Mouse (Mus musculus) 3134 (cell line): ENCODE results near the gene Lce1m.
A peak's percentile ranks its signal among the peaks of the same experiment; 100 is the strongest.
"Not testable (repeated sequence)": the region's sequence is repeated elsewhere in the genome, so short reads cannot be mapped to it uniquely, and the experiment has no call there.

Source experiments
- DNase-seq: peaks from one replicate; pipeline ENCODE4 v3.0.0-alpha.2; 2011; ENCODE audit warnings: low spot score; ENCODE audit not compliant: insufficient read length; ENCODE audit errors: extremely low read depth

The Lce1m gene

DNA sequence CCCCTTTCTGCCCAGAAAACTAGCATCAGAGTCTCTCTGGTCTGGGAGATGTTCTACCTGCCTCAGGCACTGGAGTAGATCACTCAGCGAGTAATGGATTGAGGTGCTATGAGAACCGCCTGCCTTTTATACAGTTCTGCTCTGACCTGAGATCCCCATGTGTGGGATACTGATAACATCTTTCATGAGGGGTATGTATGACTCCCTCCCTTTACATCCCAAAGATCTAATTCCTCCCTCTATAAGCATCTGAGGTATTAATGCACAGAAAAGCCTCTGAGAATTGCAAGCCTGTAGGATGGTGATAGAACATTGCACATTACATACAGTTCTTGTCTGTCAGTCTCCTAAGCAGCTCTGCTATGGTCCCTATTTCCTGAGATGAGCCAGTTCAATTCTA, at the start of gene Lce1m:
Gene Lce1m (minus strand): TSS at position 101 of the 400 bp plus-strand sequence.
- DNase-seq, result no peak

DNA sequence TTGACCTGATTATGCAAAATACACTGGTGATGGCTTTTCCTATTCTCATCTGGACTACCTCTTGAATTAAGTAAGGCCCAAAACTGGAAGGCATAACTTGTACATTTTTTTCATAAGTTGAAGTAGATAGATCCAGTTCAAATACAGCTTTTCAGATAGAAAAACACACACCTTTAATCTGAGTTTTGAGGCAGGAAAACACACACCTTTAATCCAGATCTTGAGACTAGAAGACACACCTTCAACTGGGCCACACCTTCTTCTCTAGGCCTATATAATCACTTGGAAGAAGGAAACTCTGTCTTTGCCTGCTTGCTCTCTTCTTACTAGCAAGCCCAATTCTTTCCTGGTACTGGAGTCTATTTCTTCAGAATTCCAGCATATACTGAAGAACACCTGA, 49.7 kb upstream of the Lce1m start, which contains the start of gene Gm4858:
Gene Gm4858 (plus strand): TSS at position 301 of the 400 bp plus-strand sequence.
- not testable (repeated sequence) for DNase-seq

DNA sequence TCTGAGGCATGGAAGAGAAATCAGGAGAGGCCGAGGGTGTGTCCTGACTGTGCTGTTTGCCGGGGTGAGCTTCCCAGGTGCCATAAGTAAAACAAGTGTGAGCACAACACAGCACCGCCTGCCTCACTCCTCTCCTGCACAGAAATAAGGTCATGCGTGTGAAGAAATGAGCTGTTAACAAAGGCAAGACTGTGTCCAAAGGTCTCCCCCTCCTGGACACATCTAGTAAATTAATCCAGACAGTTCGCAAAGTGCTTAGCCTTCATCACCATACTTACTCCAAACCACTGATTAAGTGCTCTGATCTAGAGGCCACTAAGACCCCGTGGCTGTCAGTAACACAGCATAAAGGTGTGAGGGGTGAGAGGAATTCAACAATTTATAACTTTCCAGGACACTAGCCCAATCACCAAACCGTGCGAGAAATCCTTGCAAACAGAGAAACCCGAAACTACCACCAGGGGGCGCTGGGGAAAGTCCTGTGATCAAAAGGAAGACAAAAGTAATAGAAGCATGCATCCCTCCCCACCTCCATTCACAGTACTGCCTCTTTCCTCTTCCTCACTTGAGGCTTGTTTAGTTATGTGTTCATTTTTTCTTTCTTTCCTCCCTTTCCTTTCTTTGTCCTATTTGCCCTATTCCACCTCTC, 34.1 kb upstream of the Lce1m start:
- peak; percentile 11 for DNase-seq

DNA sequence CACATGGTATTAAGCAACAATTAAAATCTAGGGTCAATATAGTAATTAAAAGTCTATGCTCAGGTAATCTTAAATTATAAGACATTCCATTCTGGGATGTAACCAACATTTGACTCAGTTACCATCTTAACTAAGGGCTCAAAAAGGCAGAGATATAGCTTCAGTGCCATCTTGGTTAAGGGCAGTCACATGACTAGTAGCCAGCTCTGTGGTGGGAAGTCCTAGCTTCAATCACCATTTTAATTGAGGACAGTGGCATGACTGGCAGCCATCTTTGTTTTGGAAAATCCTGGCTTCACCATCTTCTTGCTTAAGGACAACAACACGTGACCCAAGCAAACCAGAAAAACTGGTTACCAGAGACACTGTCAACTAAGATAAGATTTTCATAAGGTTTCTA, 31.3 kb upstream of the Lce1m start:
- no peak for DNase-seq

DNA sequence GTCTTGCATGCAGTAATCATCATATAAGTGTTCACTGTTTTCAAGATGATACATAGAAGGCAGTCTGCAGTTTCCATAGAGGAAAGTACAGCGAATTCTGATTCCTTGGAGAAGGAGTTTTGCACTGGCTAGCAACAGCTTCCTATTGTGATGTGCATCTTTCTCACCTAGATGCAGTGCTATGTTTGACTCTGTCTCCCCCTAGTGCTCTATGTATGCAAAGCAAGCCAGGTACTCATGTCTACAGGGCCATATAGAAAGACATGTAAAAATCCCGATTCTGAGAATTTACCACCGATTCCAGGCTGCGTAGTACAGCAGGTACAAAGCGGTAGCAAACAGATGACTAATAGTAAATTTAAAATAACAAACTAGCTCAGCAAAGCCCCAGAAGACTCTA, 12.6 kb upstream of the Lce1m start:
- DNase-seq, result no peak

DNA sequence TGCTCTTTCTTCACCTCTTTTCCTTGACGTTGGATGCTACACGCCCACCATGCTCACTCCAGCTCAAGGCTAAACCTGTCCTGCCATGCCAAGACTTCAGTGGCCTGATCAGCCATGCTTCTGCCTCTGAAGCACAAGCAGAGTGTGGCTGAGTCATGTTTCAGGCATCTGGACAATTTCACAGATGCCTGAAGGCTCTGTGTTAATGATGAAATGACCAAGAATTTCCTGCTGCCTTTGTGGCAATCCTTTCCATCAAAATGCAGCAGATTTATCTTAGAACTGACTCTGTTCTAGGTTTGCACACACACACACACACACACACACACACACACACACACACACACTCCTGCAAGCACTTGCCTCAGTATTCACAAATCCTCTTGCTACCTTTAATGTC, 6.6 kb upstream of the Lce1m start:
- DNase-seq, result peak; percentile 79

DNA sequence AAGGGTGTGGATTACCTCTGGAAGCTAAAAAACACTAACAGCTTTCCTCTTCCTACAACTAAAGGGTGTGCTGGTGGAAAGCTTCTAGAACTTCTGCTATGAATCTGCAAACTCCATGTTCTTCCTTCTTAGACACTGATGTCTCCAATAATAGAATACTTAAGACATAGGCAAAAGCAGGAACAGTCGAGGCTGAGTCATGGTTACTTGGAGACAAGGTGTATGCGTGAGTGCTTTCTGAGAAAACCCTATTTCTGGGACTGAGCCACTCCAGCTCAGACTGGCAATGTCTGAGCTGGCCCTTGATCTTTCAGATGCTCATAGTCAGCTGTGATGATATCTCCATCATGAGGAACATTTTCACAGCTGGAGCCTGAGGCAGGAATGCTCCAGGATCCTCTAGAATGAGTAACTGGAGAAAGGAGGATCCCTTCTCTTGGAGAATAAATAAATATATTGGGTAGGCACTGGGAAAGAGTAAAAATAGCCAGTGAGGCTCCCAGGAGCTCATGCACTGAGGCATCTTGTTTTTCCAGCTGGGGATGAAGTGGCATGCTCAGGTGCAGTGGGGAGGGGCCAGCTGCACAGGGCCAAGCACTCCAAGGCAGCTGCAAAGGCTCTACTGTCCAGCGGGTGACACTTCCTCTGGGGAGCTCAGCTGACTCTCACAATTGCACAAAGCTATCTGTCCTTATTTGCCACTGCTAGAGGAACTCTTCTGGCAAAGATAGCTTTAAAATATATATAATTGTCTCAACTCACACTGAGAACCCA, 4.7 kb upstream of the Lce1m start:
- DNase-seq, result peak; percentile 19

DNA sequence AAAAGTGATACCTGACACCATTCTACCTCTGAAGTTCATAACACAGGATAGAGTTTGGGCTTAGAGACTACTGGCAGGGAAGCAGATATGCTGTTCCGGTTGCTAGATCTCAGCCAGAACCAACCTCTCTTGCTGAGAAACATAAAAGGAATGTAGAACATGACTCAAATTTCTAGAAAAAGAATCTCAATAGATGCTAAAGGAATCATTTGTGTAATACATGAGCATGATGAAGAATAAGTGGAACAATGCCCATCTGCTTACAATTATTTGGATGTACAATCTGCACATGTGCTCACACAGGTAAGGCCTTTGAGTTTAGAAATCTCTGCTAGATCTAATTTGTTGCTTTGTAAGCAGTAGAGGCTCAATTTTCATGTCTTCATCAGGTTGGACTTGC, 2.3 kb upstream of the Lce1m start:
- no peak for DNase-seq

DNA sequence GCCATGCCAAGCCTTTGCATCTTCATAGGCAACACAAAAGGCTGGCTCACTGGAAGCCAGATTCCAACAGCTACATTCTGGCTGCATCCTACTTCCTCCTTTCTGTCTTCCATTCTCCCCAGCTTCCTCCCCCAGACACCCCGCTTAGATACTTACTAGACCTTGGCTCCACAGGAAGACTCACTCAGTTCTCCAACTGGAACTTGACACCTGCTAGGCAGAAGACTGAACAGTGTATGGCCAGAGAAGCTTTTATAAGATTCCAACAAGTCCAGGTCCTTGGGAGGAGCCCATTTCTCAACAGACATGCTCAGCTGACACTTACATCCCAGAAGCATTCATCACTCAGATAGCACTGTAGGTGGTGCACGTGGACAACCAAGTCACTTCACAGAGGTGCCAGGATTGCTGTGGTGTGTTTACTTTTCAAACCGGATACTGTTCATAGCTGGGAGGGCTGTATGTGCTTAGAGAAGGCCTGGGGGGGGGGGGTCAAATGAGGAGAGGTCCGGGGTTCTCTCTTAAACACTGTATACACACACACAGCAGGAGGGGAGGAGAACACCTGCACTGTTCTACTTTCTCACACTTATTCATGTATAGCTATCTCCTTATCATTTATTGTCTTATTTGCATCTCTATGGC, 3.3 kb downstream of the Lce1m start, which contains the start of gene Crct1:
Gene Crct1 (minus strand): TSS at position 228 of the 645 bp plus-strand sequence.
- no peak for DNase-seq

DNA sequence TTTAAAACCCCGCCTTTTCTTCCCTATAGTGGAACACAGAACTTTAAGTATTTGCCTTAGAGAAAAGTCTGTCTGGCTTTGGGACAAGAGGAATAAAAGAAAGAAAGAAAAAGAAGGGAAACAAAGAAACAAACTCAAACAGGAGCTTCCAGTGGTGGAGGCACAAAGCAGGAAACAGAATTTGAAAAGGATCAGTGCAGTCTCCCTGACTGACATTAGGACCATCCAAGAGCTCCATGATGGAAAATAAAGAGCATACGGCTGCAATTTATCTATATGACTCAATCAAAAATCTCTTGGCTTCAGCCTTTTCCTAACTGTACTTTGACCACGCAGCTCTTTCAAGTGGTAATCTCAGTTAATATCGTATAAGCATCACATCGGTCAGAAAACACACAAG, 4.0 kb downstream of the Lce1m start:
- DNase-seq, result no peak

DNA sequence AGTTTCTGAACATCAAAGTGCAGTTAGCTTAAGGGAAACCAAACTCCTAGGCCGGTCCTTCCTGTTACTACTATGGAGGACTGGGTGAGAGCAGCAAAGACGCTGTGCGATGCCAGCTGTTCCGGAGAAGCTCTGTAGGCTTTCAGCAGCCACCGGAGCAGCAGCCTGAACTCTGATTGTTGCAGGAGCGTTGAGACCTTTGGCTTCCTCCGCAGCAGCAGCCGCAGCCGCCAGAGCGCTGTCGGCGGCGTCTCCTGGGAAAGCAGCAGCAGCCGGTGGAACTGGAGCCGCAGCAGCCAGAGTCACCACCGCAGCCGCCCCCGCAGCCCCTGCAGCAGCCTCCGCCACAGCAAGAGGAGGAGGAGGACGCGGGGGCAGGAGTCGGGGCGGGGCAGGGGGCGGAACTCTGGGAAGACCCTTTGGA, 4.5 kb downstream of the Lce1m start:
- DNase-seq, result peak; percentile 69

DNA sequence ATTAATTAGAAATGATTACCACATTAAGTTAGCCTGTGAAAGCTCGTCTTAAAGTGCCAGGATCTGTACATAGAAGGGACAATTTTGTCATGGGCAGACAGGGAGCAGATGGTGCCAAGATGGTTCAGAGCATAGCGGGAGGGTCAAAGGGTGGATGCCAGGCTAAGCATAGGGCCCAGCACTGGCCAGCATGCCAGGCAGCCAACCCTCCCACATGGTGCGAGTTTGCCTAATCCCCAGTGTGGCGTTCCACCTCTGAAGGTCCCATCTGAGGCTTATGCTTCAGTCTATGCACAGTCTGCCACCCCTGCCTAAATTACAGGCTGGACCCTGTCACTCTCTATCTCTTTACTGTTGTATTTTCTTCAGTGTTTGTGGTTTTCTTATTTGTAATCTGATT, 16.0 kb downstream of the Lce1m start:
- no peak for DNase-seq

DNA sequence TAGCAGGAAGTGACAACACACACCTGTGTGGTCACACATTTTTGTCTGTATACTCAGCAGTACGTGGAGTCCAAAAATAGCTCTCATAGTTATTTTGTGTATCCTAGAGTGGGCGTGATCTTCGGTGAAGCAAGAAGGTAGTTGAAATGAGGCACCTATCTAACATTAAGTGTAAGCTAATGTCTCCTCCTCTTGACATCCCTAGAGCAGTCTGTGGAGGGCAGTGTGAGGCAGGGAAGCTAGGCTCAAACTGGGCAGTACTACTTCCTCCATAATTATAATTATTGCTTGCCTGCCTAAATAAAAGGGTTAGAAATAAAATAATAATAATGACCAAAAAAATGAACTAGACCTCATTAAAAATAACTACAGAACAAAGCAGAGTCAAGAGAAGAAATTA, 18.2 kb downstream of the Lce1m start:
- DNase-seq, result no peak

DNA sequence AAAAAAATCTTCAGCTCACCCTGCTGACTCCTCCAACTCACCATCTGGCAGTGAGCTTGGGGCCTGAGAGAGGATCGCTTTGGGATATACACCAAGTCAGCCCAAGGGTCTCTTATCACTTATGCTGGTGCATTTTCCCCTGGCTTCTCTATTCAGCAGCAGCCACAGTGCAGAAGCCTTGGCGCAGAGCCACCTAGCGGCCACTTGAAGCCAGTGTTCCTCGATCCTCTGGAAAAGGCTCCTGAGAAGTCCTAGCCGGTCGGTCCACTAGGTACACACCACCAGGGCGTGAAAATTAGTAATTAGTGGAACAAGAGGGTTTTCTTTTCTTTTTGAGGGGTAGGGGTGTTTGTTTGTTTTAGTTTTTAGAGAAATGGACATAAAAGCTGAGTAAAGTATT, 20.2 kb downstream of the Lce1m start:
- DNase-seq, result no peak

DNA sequence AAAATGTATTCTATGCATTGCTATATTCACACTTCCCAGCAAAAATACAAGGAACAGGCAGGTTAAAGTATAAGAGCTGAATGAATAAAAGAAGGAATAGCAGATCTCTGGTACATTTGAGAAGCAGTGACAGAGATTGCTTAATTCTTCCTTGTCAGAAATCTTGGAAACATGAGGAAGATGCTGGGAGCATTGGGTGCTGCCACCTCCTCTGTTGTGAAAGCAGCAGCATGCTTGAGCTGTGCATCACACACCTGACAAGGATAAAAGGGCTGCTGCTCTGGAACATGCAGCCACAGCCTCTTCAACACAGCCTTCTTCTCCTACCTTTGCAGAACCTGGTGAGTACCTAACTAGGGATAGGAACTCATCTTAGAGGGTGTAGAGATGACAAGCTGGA, 26.9 kb downstream of the Lce1m start, which contains the start of gene Lce3f:
Gene Lce3f (plus strand): TSS at position 301 of the 400 bp plus-strand sequence.
- DNase-seq, result no peak

DNA sequence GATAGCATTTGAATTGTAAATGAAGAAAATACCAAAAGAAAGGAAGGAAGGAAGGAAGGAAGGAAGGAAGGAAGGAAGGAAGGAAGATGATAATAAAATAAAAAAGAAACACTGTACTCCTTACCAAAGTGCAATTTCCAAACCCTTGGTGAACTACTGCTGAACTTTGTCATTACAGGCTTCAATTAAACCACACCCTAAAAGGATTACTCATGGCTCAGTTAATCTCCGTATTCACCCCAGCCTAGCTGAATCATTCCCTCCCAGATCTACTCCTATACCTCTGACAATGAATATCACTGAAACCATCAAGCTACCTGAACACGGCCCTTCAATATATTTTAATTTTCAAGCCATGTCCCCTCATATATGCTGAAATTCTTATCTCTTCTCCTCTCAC, 40.4 kb downstream of the Lce1m start:
- DNase-seq, result no peak
